Mouse (Mus musculus) heart, adult 8-10 months (tissue): Measurements from ENCODE around the gene Vax2. TPM values are rescaled to one million over a fixed set of nuclear protein-coding genes. Genes with fewer than 3 reads are reported as not detected.
A peak's percentile ranks its signal among the peaks of the same experiment; 100 is the strongest.

Experiments used
- DNase-seq: peaks from one replicate; pipeline ENCODE4 v3.0.0; 2022; ENCODE audit warnings: low spot score
- total RNA-seq, 4 experiments: library from RNA; stranded (reverse); gene quantifications; 2 replicates each; pipeline ENCODE4 v1.2.4; 2022

Gene Vax2
- total RNA-seq, 4 experiments from 2014 or later: not detected

- no peak for DNase-seq
Measured at GRCm38 (mm10) chr6:83711725-83712475, 836 bp downstream of the Vax2 start.

DNA sequence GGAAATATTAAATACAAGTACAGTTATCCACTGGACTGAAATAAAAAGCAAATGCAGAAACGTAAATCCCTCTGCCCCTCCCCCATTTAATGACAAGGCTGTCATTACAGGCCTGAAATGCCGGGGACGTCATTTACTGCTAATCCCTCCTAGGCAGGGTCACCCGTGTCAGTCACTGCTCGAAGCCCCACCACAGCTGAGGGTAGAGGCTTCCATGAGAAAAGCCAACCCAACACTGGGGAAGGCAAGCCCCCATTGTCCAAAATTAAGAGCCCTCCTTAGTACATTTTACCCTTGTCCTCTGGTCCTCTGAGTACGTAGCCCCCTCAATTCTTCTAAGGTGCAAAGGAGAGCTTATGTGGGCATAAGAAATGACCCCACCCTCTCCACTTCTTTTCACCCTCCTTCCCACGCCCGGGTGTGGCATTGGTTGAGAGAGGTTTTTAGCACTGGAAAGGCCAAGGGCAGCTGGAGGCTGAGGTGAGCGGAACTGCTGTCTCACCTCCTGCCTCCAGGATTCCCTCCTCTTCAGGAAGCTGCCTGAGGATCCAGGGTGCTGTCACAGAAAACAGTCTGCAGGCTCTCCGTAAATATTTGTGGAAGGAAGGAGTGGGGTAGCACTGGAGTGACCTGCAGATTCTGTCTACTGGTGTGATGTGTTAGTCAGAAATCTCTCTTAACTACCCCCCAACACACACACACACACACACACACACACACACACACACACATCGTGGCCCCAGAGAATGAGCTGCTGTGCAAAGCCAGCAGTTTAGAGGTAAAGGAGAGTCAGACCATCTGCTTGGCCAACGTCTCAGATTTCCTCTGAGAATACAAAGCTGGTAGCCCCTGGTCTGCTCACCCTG is 2.4 kb downstream of the Vax2 start:
- no peak for DNase-seq

- DNase-seq: no peak
Measured at GRCm38 (mm10) chr6:83714221-83715123, 3.4 kb downstream of the Vax2 start.

DNA sequence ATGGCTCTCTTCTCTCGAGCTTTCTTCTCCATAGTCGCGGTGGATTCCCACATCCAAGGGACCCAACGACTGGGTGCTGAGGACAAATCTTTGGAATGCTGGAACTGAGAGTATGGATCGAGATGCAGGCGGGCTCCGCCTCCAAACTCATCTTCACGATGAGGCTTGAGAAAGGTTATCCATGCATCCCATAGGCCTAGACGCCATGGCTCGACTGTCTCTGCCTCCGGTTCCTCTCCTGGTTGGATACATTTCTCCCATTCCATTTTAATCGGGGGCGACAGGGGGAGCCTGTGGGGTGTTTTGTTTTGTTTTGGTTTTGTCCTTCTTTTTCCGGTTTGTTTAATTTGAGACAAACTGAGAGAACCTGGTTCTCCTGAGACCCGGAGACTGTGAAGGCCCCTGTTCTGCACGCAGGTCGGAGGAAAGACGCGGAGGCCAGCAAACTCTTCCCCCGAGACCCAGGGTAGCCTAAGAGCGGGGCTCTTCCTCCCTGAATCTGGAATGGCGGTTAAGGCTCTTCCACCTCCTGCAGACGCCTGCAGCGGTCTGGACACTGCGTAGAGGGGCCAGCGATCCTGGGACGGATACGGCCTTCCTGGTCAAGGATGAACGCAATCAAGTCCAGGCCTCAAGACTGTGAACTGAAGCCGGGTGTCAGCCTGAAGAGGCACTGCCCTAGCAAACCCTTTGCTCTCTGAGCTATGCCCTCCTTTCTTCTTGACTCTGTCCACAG is 4.6 kb downstream of the Vax2 start:
- DNase-seq: no peak

DNA sequence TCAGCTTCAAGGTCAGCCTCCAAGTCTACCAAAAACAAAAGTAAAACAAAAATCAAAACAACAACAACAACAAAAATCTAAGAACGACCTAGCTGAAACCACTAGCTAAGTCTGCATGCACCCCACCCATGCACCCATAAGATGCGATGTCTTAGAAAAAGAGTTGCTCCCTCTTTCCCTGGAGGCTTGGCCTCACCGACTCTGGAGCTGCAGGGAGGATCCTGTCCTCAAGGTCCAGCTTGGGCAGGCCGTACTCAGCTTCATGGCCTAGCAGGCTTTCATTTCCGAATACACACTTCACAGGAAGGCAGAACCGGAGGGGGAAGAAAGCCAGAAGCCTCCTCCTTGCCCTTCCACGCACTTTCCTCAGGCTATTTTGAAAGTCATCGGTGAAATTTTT is 6.0 kb downstream of the Vax2 start:
- DNase-seq: no peak

DNA sequence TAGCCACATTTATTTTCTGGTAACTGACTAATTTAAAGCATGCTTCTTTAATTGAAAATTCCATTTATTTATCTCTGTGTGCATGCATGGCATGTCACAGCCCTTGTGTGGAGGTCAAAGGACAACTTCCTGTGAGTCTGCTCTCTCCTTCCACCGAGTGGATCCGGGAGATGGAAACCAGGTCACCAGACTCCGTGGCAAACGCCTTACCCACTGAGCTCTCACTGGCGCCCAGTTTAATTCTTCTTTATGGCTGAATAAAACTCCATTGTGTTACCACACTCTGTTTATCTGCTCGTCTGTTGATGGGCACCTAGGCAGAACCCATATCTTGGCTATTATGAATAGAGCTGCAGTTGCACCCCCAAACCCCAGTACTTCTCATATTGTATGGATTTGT is 11.5 kb downstream of the Vax2 start:
- no peak for DNase-seq

GRCm38 (mm10) chr6:83727178-83727577 is 16.1 kb downstream of the Vax2 start:
- no peak for DNase-seq

- DNase-seq: no peak
Measured at GRCm38 (mm10) chr6:83728488-83728887, 17.4 kb downstream of the Vax2 start.

DNA sequence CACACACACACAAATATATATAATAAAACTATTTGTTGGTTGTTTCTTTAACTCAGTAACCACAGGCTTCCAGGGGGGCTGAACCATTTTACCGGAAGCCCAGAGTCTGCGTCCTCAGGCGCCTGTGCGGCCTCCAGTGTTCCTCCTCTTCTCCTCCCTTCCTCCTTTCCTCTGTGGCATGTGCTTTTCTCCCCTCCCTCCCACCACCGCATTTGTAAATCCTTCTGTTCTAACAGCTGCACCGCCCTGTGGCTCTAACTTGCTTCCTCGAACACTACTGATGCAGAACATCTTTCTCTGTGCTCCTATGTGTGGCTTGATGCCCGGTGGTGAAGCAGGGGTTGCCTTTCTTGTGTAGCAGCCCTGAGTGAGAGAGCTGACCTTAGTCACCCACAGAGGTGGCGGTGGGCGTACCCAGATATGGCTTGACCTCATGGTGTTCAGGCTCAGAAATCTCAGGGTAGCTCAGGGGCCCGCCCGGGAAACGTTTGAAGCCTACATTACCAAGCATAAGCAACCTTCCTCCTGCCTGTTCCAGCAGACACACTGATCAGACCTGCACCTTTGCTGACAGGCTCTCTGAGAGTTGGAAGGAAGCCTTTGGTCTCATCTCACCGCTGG is 18.4 kb downstream of the Vax2 start:
- no peak for DNase-seq

- DNase-seq: peak; percentile 51
Measured at GRCm38 (mm10) chr6:83731128-83731527, 20.1 kb downstream of the Vax2 start.

- DNase-seq: no peak
Measured at GRCm38 (mm10) chr6:83737311-83737710, 26.2 kb downstream of the Vax2 start.

DNA sequence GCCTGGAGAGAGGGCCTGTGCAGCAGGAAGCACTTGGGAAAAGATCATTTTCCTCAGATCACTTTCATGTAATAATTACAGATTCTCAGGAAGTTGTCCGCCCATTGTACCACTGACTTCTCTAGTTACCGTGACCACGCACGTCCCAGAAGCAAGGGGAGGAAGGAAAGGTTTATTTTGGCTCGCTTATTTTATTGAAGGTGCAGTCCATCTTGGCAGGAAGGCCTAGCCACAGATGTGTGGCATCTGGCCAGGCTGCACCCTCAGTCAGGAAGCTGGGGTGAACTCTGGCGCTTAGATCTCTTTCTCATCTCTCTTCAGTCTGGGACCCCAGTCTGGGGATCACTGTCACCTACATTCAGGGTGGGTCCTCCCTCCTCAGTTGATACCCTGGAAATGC is 27.5 kb downstream of the Vax2 start:
- no peak for DNase-seq

- DNase-seq: no peak
Measured at GRCm38 (mm10) chr6:83742761-83743160, 31.7 kb downstream of the Vax2 start, which contains the start of gene Atp6v1b1. TSS of gene Atp6v1b1 (plus strand) at chr6:83742990.

DNA sequence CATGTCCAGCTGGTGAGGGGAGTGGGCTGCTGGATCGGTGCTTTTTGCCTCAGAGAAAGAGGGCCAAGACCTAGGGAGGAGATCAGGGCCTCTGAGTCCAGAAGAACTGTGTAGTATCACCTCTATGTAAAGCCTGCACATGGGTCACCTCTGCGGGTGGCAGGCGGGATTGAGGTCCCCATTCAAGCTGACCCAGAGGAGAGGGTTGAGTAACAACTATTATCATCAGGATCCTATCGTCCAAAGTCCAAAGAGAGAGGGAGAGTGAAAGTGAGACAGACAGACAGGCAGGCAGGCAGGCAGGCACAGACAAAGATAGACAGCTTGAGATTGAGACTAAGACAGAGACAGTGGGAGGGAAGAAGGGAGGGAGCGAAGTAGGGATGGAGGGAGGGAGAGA is 32.1 kb downstream of the Vax2 start:
- no peak for DNase-seq

GRCm38 (mm10) chr6:83744126-83744525 is 33.1 kb downstream of the Vax2 start:
- DNase-seq: no peak

- DNase-seq: no peak
Measured at GRCm38 (mm10) chr6:83744557-83744956, 33.5 kb downstream of the Vax2 start.

DNA sequence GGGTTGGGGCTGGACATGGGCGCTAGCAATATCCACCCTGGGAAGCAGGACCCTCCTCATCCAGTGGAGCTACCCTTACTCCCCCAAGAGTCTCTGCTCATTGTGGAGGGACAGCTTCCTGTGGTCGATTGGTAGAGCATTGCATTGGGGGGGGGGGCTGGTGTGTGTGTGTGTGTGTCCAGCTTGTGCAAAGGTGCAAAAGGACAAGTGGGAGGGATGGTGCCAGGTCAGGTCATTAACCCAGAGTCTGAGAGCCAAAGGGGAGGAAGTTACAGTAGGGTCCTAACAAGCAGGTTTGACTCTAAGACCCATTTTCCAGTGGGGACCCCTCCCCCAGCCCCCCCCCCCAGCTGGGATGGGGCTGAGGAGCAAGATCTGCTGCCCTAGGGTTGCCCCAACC is 34.4 kb downstream of the Vax2 start:
- DNase-seq: no peak

DNA sequence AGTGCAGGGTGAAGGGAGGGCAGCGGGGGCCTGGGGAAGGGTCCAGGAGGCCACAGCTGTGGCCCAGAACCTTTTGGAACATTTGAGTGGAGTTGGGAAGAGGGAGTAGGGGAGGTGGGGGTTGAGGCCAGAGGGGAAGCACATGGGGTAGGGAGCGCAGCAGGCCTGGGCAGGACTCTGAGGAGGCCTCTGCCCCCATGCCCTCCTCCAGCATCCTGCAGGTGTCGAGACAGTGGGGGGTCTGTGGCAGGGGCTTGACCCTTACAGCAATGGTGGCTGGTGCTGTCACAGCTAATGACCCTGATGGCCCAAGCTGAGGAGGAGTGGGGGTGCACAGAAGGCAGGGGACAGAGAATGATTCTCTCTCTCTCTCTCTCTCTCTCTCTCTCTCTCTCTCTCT is 38.2 kb downstream of the Vax2 start:
- no peak for DNase-seq

- peak; percentile 33 for DNase-seq
Measured at GRCm38 (mm10) chr6:83750171-83750684, 39.2 kb downstream of the Vax2 start.

DNA sequence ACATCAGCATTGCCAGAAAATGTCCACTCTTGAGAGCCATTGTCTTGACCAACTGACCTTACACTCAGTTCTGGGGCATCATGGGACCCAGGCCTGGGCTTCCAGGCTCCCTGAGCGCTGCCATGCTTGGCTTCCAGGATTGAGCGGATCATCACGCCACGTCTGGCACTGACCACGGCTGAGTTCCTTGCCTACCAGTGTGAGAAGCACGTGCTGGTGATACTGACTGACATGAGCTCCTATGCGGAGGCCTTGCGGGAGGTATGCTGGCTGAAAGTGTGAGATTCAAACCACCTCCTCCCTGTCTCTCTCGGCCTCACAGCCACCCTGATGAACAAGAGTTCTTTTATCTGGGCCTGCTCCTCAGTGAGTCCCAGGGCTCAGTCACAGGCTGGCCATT is 45.0 kb downstream of the Vax2 start:
- no peak for DNase-seq
